Mouse (Mus musculus) thymus, adult 2 months (tissue): ENCODE measurements around the gene Gm826. TPM values are rescaled to one million over a fixed set of nuclear protein-coding genes. Genes with fewer than 3 reads are reported as not detected.

Experiments used
- DNase-seq: peaks from one replicate; pipeline ENCODE4 v3.0.0; 2021
- H3K27ac ChIP-seq: fragments of 200-500 bp; 2 replicates; pipeline ENCODE4 v1.5.1; 2012; ENCODE audit warnings: low read length, control low read depth; ENCODE audit not compliant: control insufficient read depth, insufficient read depth
- H3K27me3 ChIP-seq: fragments of 200-500 bp; 2 replicates; pipeline ENCODE4 v1.6.1; 2012; ENCODE audit warnings: mild to moderate bottlenecking, low read length, moderate library complexity, mixed read lengths; ENCODE audit not compliant: control insufficient read depth, insufficient read depth
- H3K36me3 ChIP-seq: fragments of 200-500 bp; 2 replicates; pipeline ENCODE4 v1.6.1; 2012; ENCODE audit warnings: mild to moderate bottlenecking, low read length, moderate library complexity; ENCODE audit not compliant: control insufficient read depth, insufficient read depth
- H3K4me1 ChIP-seq: fragments of 200-500 bp; replicated peaks from 2 replicates; pipeline ENCODE4 v1.6.1; 2012; ENCODE audit warnings: low read length; ENCODE audit not compliant: control insufficient read depth, insufficient read depth
- H3K4me3 ChIP-seq: fragments of 200-500 bp; 2 replicates; pipeline ENCODE4 v1.5.1; 2012; ENCODE audit warnings: mild to moderate bottlenecking, low read length, control low read depth, moderate library complexity; ENCODE audit not compliant: control insufficient read depth, insufficient read depth
- CTCF ChIP-seq: fragments of 200-500 bp; IDR thresholded peaks from 2 replicates; pipeline ENCODE4 v1.5.1; 2012; ENCODE audit warnings: mild to moderate bottlenecking, control low read depth, low read length, moderate library complexity, borderline replicate concordance; ENCODE audit not compliant: control insufficient read depth, poor library complexity, insufficient read depth; ENCODE audit errors: extremely low read depth
- POLR2A ChIP-seq: fragments of 200-500 bp; IDR thresholded peaks from 2 replicates; pipeline ENCODE4 v1.6.1; 2012; ENCODE audit warnings: mild to moderate bottlenecking, low read length, control low read depth, moderate library complexity; ENCODE audit not compliant: control insufficient read depth, poor library complexity, insufficient read depth; ENCODE audit errors: extremely low read depth
- WGBS: fragments of 180-500 bp; shearing (Covaris S2); methylation state at CpG from one replicate; pipeline ENCODE4 v1.1.7; 2018; 5-methylcytosine and 5-hydroxymethylcytosine counted together
- polyA plus RNA-seq: library from polyadenylated mRNA; depleted of rRNA; stranded (reverse); fragments of >200 nt; gene quantifications from 2 replicates; pipeline ENCODE4 v1.2.3, GENCODE M21; 2012; rRNA removed

Gene Gm826
- polyA plus RNA-seq, 1 experiment = 0.44 TPM

- whole genome bisulfite sequencing = 52% methylated on average over 4 of the region's 4 CpGs
- TF ChIP-seq CTCF = no peak
- no peak for TF ChIP-seq POLR2A
- H3K4me3 ChIP-seq = no peak overlapping the region
These were observed 31.9 kb downstream of the Gm826 start for GRCm38 (mm10) chr2:160302013-160302412.

GRCm38 (mm10) chr2:160298586-160298985 is 35.4 kb downstream of the Gm826 start:
- Histone ChIP-seq H3K4me1 (no peaks in the 10 kb centered on the region), H3K27me3 (no peaks in the 10 kb centered on the region), H3K36me3 (no peaks in the 10 kb centered on the region), H3K27ac (no peak overlapping the region), H3K4me3 (no peak overlapping the region)
- no peak for DNase-seq
- no peak for TF ChIP-seq POLR2A
- TF ChIP-seq CTCF = no peak

More at GRCm38 (mm10) chr2:160302013-160302412, 31.9 kb downstream of the Gm826 start:
- DNase-seq = no peak
- Histone ChIP-seq H3K27me3 (no peaks in the 10 kb centered on the region), H3K27ac (no peak overlapping the region), H3K4me1 (no peaks in the 10 kb centered on the region), H3K36me3 (no peaks in the 10 kb centered on the region)

- Histone ChIP-seq H3K36me3 (no peaks in the 10 kb centered on the region), H3K4me1 (no peaks in the 10 kb centered on the region), H3K4me3 (no peak overlapping the region), H3K27ac (no peak overlapping the region), H3K27me3 (no peaks in the 10 kb centered on the region)
- DNase-seq = no peak
- TF ChIP-seq POLR2A = no peak
- WGBS = 84% methylated on average over 10 of the region's 10 CpGs
These were observed 45.3 kb downstream of the Gm826 start for GRCm38 (mm10) chr2:160288538-160289151.

GRCm38 (mm10) chr2:160275959-160276657 is 57.9 kb downstream of the Gm826 start:
- Histone ChIP-seq H3K36me3 (no peaks in the 10 kb centered on the region), H3K4me1 (no peaks in the 10 kb centered on the region), H3K27me3 (no peaks in the 10 kb centered on the region), H3K27ac (no peak overlapping the region), H3K4me3 (no peak overlapping the region)
- TF ChIP-seq POLR2A (no peak), CTCF (no peak)
- 62% methylated on average over 5 of the region's 5 CpGs for WGBS
- no peak for DNase-seq

- TF ChIP-seq CTCF (no peak), POLR2A (no peak)
- Histone ChIP-seq H3K27ac (no peak overlapping the region), H3K36me3 (no peaks in the 10 kb centered on the region), H3K4me1 (no peaks in the 10 kb centered on the region), H3K4me3 (no peak overlapping the region), H3K27me3 (no peaks in the 10 kb centered on the region)
- 70% methylated on average over 11 of the region's 11 CpGs for WGBS
- no peak for DNase-seq
These were observed 66.0 kb downstream of the Gm826 start for GRCm38 (mm10) chr2:160267828-160268453.

GRCm38 (mm10) chr2:160263861-160264260 is 70.1 kb downstream of the Gm826 start:
- Histone ChIP-seq H3K4me1 (no peaks in the 10 kb centered on the region), H3K4me3 (no peak overlapping the region), H3K36me3 (no peaks in the 10 kb centered on the region), H3K27ac (no peak overlapping the region), H3K27me3 (no peaks in the 10 kb centered on the region)
- TF ChIP-seq CTCF (no peak), POLR2A (no peak)
- DNase-seq = no peak
- 88% methylated on average over 8 of the region's 8 CpGs for WGBS

GRCm38 (mm10) chr2:160261538-160261937 is 72.4 kb downstream of the Gm826 start:
- no peak overlapping the region for H3K4me3 ChIP-seq
- H3K27ac ChIP-seq = no peak overlapping the region
- TF ChIP-seq CTCF = no peak
- no peaks in the 10 kb centered on the region for H3K4me1 ChIP-seq
- no peaks in the 10 kb centered on the region for H3K36me3 ChIP-seq
- no peak for DNase-seq
- 82% methylated on average over 3 of the region's 3 CpGs for WGBS
- no peaks in the 10 kb centered on the region for H3K27me3 ChIP-seq

Other genes starting within 250 kb of the Gm826 start
- gene Mafb, start 32.9 kb upstream of the Gm826 start, polyA plus RNA-seq = 18.3 and 22.3 TPM in 2 replicates